Mouse (Mus musculus): ENCODE measurements at regions not wholly inside any gene's neighbourhood (a gene's known extent, or its start where the extent isn't known, plus 50 kb on each side); places are given as distances from the start of the nearest gene placed in this dataset.

- TF ChIP-seq CTCF (IDR thresholded peaks at IDR 0.05; ENCODE audit: low read depth), result no peak
- DNase-seq (ENCODE audit: low spot score) (peak; percentile 76), ATAC-seq (replicated peaks; ENCODE audit: low FRiP score, low read depth) (peak; percentile 71)
- H3K27me3 ChIP-seq (ENCODE audit: insufficient read depth, low read length), result no peaks in the 10 kb centered on the region
- H3K4me3 ChIP-seq (replicated peaks; ENCODE audit: low read depth, low read length), result no peak overlapping the region
- peak overlapping the region; percentile 71 for H3K27ac ChIP-seq
- no peak overlapping the region for H3K9ac ChIP-seq (ENCODE audit: low read depth, low read length)
- H3K4me2 ChIP-seq (ENCODE audit: low read length), result peak overlapping the region; percentile 46
- H3K36me3 ChIP-seq (ENCODE audit: insufficient read depth, low read length), result no peaks in the 10 kb centered on the region
- H3K9me3 ChIP-seq (replicated peaks; ENCODE audit: low read length), result no peaks in the 10 kb centered on the region
- WGBS, result 34% methylated on average over 9 of the region's 9 CpGs
- H3K4me1 ChIP-seq (replicated peaks; ENCODE audit: insufficient read depth, low read length), result 0 out of 2 replicates have a peak, but pooled peaks cover 7% of the 10 kb centered on the region
Observed at GRCm38 (mm10) chr12:73449069-73449468, 97.1 kb downstream of the Tmem30b start.

GRCm38 (mm10) chr12:73448388-73448965 is 97.7 kb downstream of the Tmem30b start:
- H3K4me3 ChIP-seq (replicated peaks; ENCODE audit: low read depth, low read length), result no peak overlapping the region
- peak overlapping the region; percentile 46 for H3K4me2 ChIP-seq (ENCODE audit: low read length)
- 28% methylated on average over 10 of the region's 10 CpGs for WGBS
- no peaks in the 10 kb centered on the region for H3K36me3 ChIP-seq (ENCODE audit: insufficient read depth, low read length)
- no peaks in the 10 kb centered on the region for H3K9me3 ChIP-seq (replicated peaks; ENCODE audit: low read length)
- peak overlapping the region; percentile 71 for H3K27ac ChIP-seq
- TF ChIP-seq CTCF (IDR thresholded peaks at IDR 0.05; ENCODE audit: low read depth), result no peak
- DNase-seq (ENCODE audit: low spot score) (no peak), ATAC-seq (replicated peaks; ENCODE audit: low FRiP score, low read depth) (no peak)
- no peak overlapping the region for H3K9ac ChIP-seq (ENCODE audit: low read depth, low read length)
- H3K4me1 ChIP-seq (replicated peaks; ENCODE audit: insufficient read depth, low read length), result 0 out of 2 replicates have a peak, but pooled peaks cover 7% of the 10 kb centered on the region
- H3K27me3 ChIP-seq (ENCODE audit: insufficient read depth, low read length), result no peaks in the 10 kb centered on the region

- WGBS, result 84% methylated on average over 6 of the region's 6 CpGs
- H3K4me3 ChIP-seq (replicated peaks; ENCODE audit: low read depth, low read length), result no peak overlapping the region
- ATAC-seq (replicated peaks; ENCODE audit: low FRiP score, low read depth) (no peak), DNase-seq (ENCODE audit: low spot score) (no peak)
- TF ChIP-seq CTCF (IDR thresholded peaks at IDR 0.05; ENCODE audit: low read depth), result no peak
- 0 out of 2 replicates have a peak, but pooled peaks cover 7% of the 10 kb centered on the region for H3K4me1 ChIP-seq (replicated peaks; ENCODE audit: insufficient read depth, low read length)
- no peak overlapping the region for H3K9ac ChIP-seq (ENCODE audit: low read depth, low read length)
- no peaks in the 10 kb centered on the region for H3K9me3 ChIP-seq (replicated peaks; ENCODE audit: low read length)
- no peaks in the 10 kb centered on the region for H3K36me3 ChIP-seq (ENCODE audit: insufficient read depth, low read length)
- no peak overlapping the region for H3K4me2 ChIP-seq (ENCODE audit: low read length)
- no peak overlapping the region; the same call in 1 of the 2 replicates for H3K27ac ChIP-seq
- no peaks in the 10 kb centered on the region for H3K27me3 ChIP-seq (ENCODE audit: insufficient read depth, low read length)
Observed at GRCm38 (mm10) chr12:73447172-73447571, 99.0 kb downstream of the Tmem30b start.

- no peaks in the 10 kb centered on the region for H3K27me3 ChIP-seq (ENCODE audit: insufficient read depth, low read length)
- 77% methylated on average over 7 of the region's 7 CpGs for WGBS
Observed at GRCm38 (mm10) chr12:73446148-73446547, 100.0 kb downstream of the Tmem30b start.

GRCm38 (mm10) chr12:73445562-73445961 is 100.6 kb downstream of the Tmem30b start:
- Histone ChIP-seq H3K4me2 (ENCODE audit: low read length) (no peak overlapping the region; the same call in 1 of the 2 replicates), H3K27me3 (ENCODE audit: insufficient read depth, low read length) (no peaks in the 10 kb centered on the region), H3K9me3 (replicated peaks; ENCODE audit: low read length) (no peaks in the 10 kb centered on the region), H3K36me3 (ENCODE audit: insufficient read depth, low read length) (no peaks in the 10 kb centered on the region), H3K9ac (ENCODE audit: low read depth, low read length) (no peak overlapping the region), H3K4me1 (replicated peaks; ENCODE audit: insufficient read depth, low read length) (0 out of 2 replicates have a peak, but pooled peaks cover 7% of the 10 kb centered on the region), H3K4me3 (replicated peaks; ENCODE audit: low read depth, low read length) (no peak overlapping the region), H3K27ac (peak overlapping the region; percentile 76)
- ATAC-seq (replicated peaks; ENCODE audit: low FRiP score, low read depth) (no peak), DNase-seq (ENCODE audit: low spot score) (peak; percentile 54)
- no peak for TF ChIP-seq CTCF (IDR thresholded peaks at IDR 0.05; ENCODE audit: low read depth)
- WGBS, result 58% methylated on average over 10 of the region's 10 CpGs

More at GRCm38 (mm10) chr12:73446148-73446547, 100.0 kb downstream of the Tmem30b start:
- H3K4me2 ChIP-seq (ENCODE audit: low read length), result no peak overlapping the region
- H3K9ac ChIP-seq (ENCODE audit: low read depth, low read length), result no peak overlapping the region
- no peaks in the 10 kb centered on the region for H3K9me3 ChIP-seq (replicated peaks; ENCODE audit: low read length)
- DNase-seq (ENCODE audit: low spot score), result no peak
- no peak for TF ChIP-seq CTCF (IDR thresholded peaks at IDR 0.05; ENCODE audit: low read depth)
- no peak for ATAC-seq (replicated peaks; ENCODE audit: low FRiP score, low read depth)
- no peak overlapping the region for H3K27ac ChIP-seq
- 0 out of 2 replicates have a peak, but pooled peaks cover 7% of the 10 kb centered on the region for H3K4me1 ChIP-seq (replicated peaks; ENCODE audit: insufficient read depth, low read length)
- no peak overlapping the region for H3K4me3 ChIP-seq (replicated peaks; ENCODE audit: low read depth, low read length)
- H3K36me3 ChIP-seq (ENCODE audit: insufficient read depth, low read length), result no peaks in the 10 kb centered on the region

- Histone ChIP-seq H3K4me1 (replicated peaks; ENCODE audit: insufficient read depth, low read length) (0 out of 2 replicates have a peak, but pooled peaks cover 7% of the 10 kb centered on the region), H3K9me3 (replicated peaks; ENCODE audit: low read length) (no peaks in the 10 kb centered on the region), H3K4me2 (ENCODE audit: low read length) (no peak overlapping the region; the same call in 1 of the 2 replicates), H3K36me3 (ENCODE audit: insufficient read depth, low read length) (no peaks in the 10 kb centered on the region), H3K4me3 (replicated peaks; ENCODE audit: low read depth, low read length) (no peak overlapping the region), H3K27ac (peak overlapping the region; percentile 76), H3K9ac (ENCODE audit: low read depth, low read length) (no peak overlapping the region), H3K27me3 (ENCODE audit: insufficient read depth, low read length) (no peaks in the 10 kb centered on the region)
- DNase-seq (ENCODE audit: low spot score), result no peak
- no peak for ATAC-seq (replicated peaks; ENCODE audit: low FRiP score, low read depth)
- TF ChIP-seq CTCF (IDR thresholded peaks at IDR 0.05; ENCODE audit: low read depth), result no peak
- 41% methylated on average over 10 of the region's 10 CpGs for WGBS
Observed at GRCm38 (mm10) chr12:73445128-73445527, 101.1 kb downstream of the Tmem30b start.
